In the genomic region with DNA sequence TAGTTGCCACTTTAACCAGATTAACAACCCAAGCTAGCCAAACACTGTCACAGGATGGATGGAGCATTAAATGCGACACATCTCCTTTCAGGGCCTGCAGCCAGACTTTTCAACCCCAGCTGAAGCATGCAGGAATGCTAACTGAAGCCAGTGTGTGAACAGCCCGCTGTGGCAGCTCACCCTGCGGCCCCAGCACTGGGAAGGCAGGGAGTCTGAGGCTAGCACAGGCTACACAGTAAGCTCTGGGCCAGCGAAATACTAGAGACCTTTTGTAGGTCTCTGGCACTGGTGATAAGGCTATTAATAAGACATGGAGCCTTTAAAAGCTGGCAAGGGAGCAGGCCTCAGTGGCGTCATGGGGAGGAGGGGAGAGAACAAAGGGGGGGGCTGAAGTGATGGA, we compare ENCODE assay signal across 10 mouse cellular contexts. TPM values are rescaled to one million over a fixed set of nuclear protein-coding genes. Genes with fewer than 3 reads are reported as not detected.
DNase-seq lines count a peak whose midpoint lies in the region; ATAC-seq lines count a peak whose summit lies in the region.
"Had no signal": no experiment of that assay in that cellular context is flagged by ENCODE, and none has a peak within 500 bp of the region (broad histone marks: within the 10 kb centered on the region; RNA-seq: fewer than 3 reads in every experiment).

No protein-coding gene starts in this region.

- H3K4me2 ChIP-seq in forebrain, embryonic 15.5 days (replicated peaks), result no peak overlapping the region
- H3K4me2 ChIP-seq in forebrain, embryonic 11.5 days (ENCODE audit: low read depth, low read length, severe bottlenecking), result no peak overlapping the region
- H3K4me2 ChIP-seq in embryonic facial prominence, embryonic 14.5 days (ENCODE audit: low read depth, low read length), result no peak overlapping the region
- no peak overlapping the region for H3K4me2 ChIP-seq in heart, embryonic 15.5 days
- H3K4me2 ChIP-seq in midbrain, embryonic 13.5 days (replicated peaks), result no peak overlapping the region

- no peaks in the 10 kb centered on the region for H3K36me3 ChIP-seq in forebrain, embryonic 15.5 days
- no peaks in the 10 kb centered on the region for H3K36me3 ChIP-seq in forebrain, embryonic 11.5 days (ENCODE audit: control insufficient read depth, insufficient read depth, low read length)
- no peaks in the 10 kb centered on the region for H3K36me3 ChIP-seq in embryonic facial prominence, embryonic 14.5 days (ENCODE audit: control insufficient read depth, insufficient read depth, low read length)
- H3K36me3 ChIP-seq in heart, embryonic 15.5 days, result no peaks in the 10 kb centered on the region
- no peaks in the 10 kb centered on the region for H3K36me3 ChIP-seq in midbrain, embryonic 13.5 days

- H3K9ac ChIP-seq in forebrain, embryonic 15.5 days (replicated peaks), result no peak overlapping the region
- H3K9ac ChIP-seq in forebrain, embryonic 11.5 days (ENCODE audit: low read length), result no peak overlapping the region
- H3K9ac ChIP-seq in embryonic facial prominence, embryonic 14.5 days (ENCODE audit: low read depth, low read length), result no peak overlapping the region
- no peak overlapping the region for H3K9ac ChIP-seq in heart, embryonic 15.5 days
- H3K9ac ChIP-seq in midbrain, embryonic 13.5 days (replicated peaks), result no peak overlapping the region

- 21% methylated on average over 5 of the region's 5 CpGs for WGBS in forebrain, embryonic 15.5 days
- WGBS in forebrain, embryonic 11.5 days, result 50% methylated on average over 5 of the region's 5 CpGs
- WGBS in embryonic facial prominence, embryonic 14.5 days, result 47% methylated on average over 5 of the region's 5 CpGs
- WGBS in heart, embryonic 15.5 days, result 26% methylated on average over 5 of the region's 5 CpGs
- WGBS in midbrain, embryonic 13.5 days, result 30% methylated on average over 5 of the region's 5 CpGs

- H3K9me3 ChIP-seq in forebrain, embryonic 15.5 days, result no peaks in the 10 kb centered on the region
- no peaks in the 10 kb centered on the region for H3K9me3 ChIP-seq in forebrain, embryonic 11.5 days (ENCODE audit: control insufficient read depth, low read length)
- H3K9me3 ChIP-seq in embryonic facial prominence, embryonic 14.5 days (ENCODE audit: control insufficient read depth, low read length), result no peaks in the 10 kb centered on the region
- no peaks in the 10 kb centered on the region for H3K9me3 ChIP-seq in heart, embryonic 15.5 days (replicated peaks)
- no peaks in the 10 kb centered on the region for H3K9me3 ChIP-seq in midbrain, embryonic 13.5 days

- no peak for DNase-seq in forebrain, embryonic 11.5 days (ENCODE audit: low spot score)
- DNase-seq in embryonic facial prominence, embryonic 14.5 days (ENCODE audit: low spot score), result peak; percentile 65
- no peak for DNase-seq in thymus, adult 18-20 months
- DNase-seq in urinary bladder, postnatal 36 days (ENCODE audit: low spot score in 2 of 2), result no peak

- H3K4me3 ChIP-seq in forebrain, embryonic 15.5 days, result no peak overlapping the region
- no peak overlapping the region for H3K4me3 ChIP-seq in forebrain, embryonic 11.5 days (ENCODE audit: low read depth, low read length)
- H3K4me3 ChIP-seq in embryonic facial prominence, embryonic 14.5 days (ENCODE audit: low read depth, low read length), result no peak overlapping the region
- H3K4me3 ChIP-seq in heart, embryonic 15.5 days, result no peak overlapping the region
- no peak overlapping the region for H3K4me3 ChIP-seq in midbrain, embryonic 13.5 days (replicated peaks)

- peak overlapping the region; percentile 63 for H3K27ac ChIP-seq in forebrain, embryonic 15.5 days (replicated peaks)
- no peak overlapping the region for H3K27ac ChIP-seq in forebrain, embryonic 11.5 days (ENCODE audit: low read depth, low read length)
- peak overlapping the region; percentile 33; the same call in 1 of the 2 replicates for H3K27ac ChIP-seq in embryonic facial prominence, embryonic 14.5 days (replicated peaks; ENCODE audit: low read depth, low read length)
- peak overlapping the region; percentile 73 for H3K27ac ChIP-seq in heart, embryonic 15.5 days
- peak overlapping the region; percentile 11; the same call in 1 of the 2 replicates for H3K27ac ChIP-seq in midbrain, embryonic 13.5 days

- ATAC-seq in forebrain, embryonic 15.5 days (replicated peaks), result peak; percentile 20
- no peak for ATAC-seq in forebrain, embryonic 11.5 days (replicated peaks; ENCODE audit: low FRiP score)
- peak; percentile 73 for ATAC-seq in embryonic facial prominence, embryonic 14.5 days (ENCODE audit: low read depth)
- ATAC-seq in heart, embryonic 15.5 days (replicated peaks; ENCODE audit: insufficient number of reproducible peaks, insufficient read depth, low FRiP score, low read depth), result peak; percentile 47; the same call in 1 of the 2 replicates
- peak; percentile 55 for ATAC-seq in midbrain, embryonic 13.5 days
- no peak for ATAC-seq in megakaryocyte-erythroid progenitor cell, adult 5-6 weeks (replicated peaks; ENCODE audit: low FRiP score, low TSS enrichment, poor library complexity, severe bottlenecking)
- ATAC-seq: CD4-positive, CD25-positive, alpha-beta regulatory T cell, adult 4 months; inflammation-experienced regulatory T-cells, adult 6 months had no signal

- H3K4me1 ChIP-seq in forebrain, embryonic 15.5 days, result peaks cover 29% of the 10 kb centered on the region
- no peaks in the 10 kb centered on the region for H3K4me1 ChIP-seq in forebrain, embryonic 11.5 days (replicated peaks; ENCODE audit: control insufficient read depth, insufficient read depth, low read length)
- peaks cover 10% of the 10 kb centered on the region for H3K4me1 ChIP-seq in embryonic facial prominence, embryonic 14.5 days (ENCODE audit: control insufficient read depth, insufficient read depth, low read length)
- H3K4me1 ChIP-seq in heart, embryonic 15.5 days (replicated peaks), result peaks cover 33% of the 10 kb centered on the region
- peaks cover 26% of the 10 kb centered on the region for H3K4me1 ChIP-seq in midbrain, embryonic 13.5 days (replicated peaks)

- no peaks in the 10 kb centered on the region for H3K27me3 ChIP-seq in forebrain, embryonic 15.5 days
- no peaks in the 10 kb centered on the region for H3K27me3 ChIP-seq in forebrain, embryonic 11.5 days (ENCODE audit: control insufficient read depth, insufficient read depth, low read length)
- H3K27me3 ChIP-seq in embryonic facial prominence, embryonic 14.5 days (replicated peaks; ENCODE audit: control insufficient read depth, insufficient read depth, low read length), result no peaks in the 10 kb centered on the region
- no peaks in the 10 kb centered on the region for H3K27me3 ChIP-seq in heart, embryonic 15.5 days
- H3K27me3 ChIP-seq in midbrain, embryonic 13.5 days, result no peaks in the 10 kb centered on the region

RNA-seq across cellular contexts. Expression of a gene that starts 49.1 kb away (rescaled TPM):
- polyA plus RNA-seq in forebrain, embryonic 15.5 days (2015; fragmentation: Nextera tagmentation; extraction: Ambion mirVana), result 62.8 and 63.4 TPM in 2 replicates
- polyA plus RNA-seq in forebrain, embryonic 11.5 days (2014; fragmentation: Nextera tagmentation; extraction: Ambion mirVana), result 33.3 and 33.7 TPM in 2 replicates
- 34.0 and 35.2 TPM in 2 replicates for polyA plus RNA-seq in embryonic facial prominence, embryonic 14.5 days (2014; fragmentation: Nextera tagmentation; extraction: Ambion mirVana)
- polyA plus RNA-seq in heart, embryonic 15.5 days (2015; fragmentation: Nextera tagmentation; extraction: Ambion mirVana), result 51.7 and 53.8 TPM in 2 replicates
- 57.1 and 58.4 TPM in 2 replicates for polyA plus RNA-seq in midbrain, embryonic 13.5 days (2015; fragmentation: Nextera tagmentation; extraction: Ambion mirVana)
- total RNA-seq in megakaryocyte-erythroid progenitor cell, adult 5-6 weeks (2014; fragmentation: Nextera tagmentation), result 28.8 and 40.9 TPM in 2 replicates
- 22.5 and 24.9 TPM in 2 replicates for total RNA-seq in megakaryocyte-erythroid progenitor cell, adult 5-6 weeks (2017)

Comparison
In these comparisons a context has a peak if more than half of its experiments do, and no peak if none do; other contexts are left out.
1. ATAC-seq: peak in forebrain, embryonic 15.5 days (single experiment), embryonic facial prominence, embryonic 14.5 days (single experiment), heart, embryonic 15.5 days (single experiment) and midbrain, embryonic 13.5 days (single experiment); none in forebrain, embryonic 11.5 days (single experiment) and megakaryocyte-erythroid progenitor cell, adult 5-6 weeks (single experiment).